Comparison of ENCODE assay signal across 15 mouse cellular contexts in genomic region chr1:155348491-155348890, GRCm38 (mm10).
"Had no signal": no experiment of that assay in that cellular context is flagged by ENCODE, and none has a peak within 500 bp of the region (broad histone marks: within the 10 kb centered on the region; RNA-seq: fewer than 3 reads in every experiment).

No protein-coding gene starts in this region.

- DNase-seq: kidney, adult 18-20 months; kidney, adult 9 months; kidney, postnatal 14 days; liver; lung, adult 18-20 months; lung, postnatal 14 days; lung, postnatal 4 days; thymus, adult 18-20 months; thymus, postnatal 36 days had no signal

- H3K4me2 ChIP-seq: limb, embryonic 13.5 days; liver, embryonic 12.5 days; liver, embryonic 15.5 days; midbrain, embryonic 13.5 days had no signal

- H3K4me1 ChIP-seq: limb, embryonic 10.5 days; limb, embryonic 13.5 days had no signal

- H3K27ac ChIP-seq: limb, embryonic 10.5 days; limb, embryonic 13.5 days; liver, embryonic 12.5 days; liver, embryonic 15.5 days; midbrain, embryonic 13.5 days had no signal

- H3K9ac ChIP-seq: limb, embryonic 13.5 days; liver, embryonic 12.5 days; liver, embryonic 15.5 days; midbrain, embryonic 13.5 days had no signal

- H3K27me3 ChIP-seq: limb, embryonic 13.5 days; liver, embryonic 12.5 days; liver, embryonic 15.5 days; midbrain, embryonic 13.5 days had no signal

- H3K36me3 ChIP-seq: limb, embryonic 10.5 days; limb, embryonic 13.5 days; liver, embryonic 15.5 days; midbrain, embryonic 13.5 days had no signal

- H3K9me3 ChIP-seq: limb, embryonic 10.5 days; limb, embryonic 13.5 days; liver, embryonic 12.5 days; liver, embryonic 15.5 days; midbrain, embryonic 13.5 days had no signal

- ATAC-seq: liver, embryonic 12.5 days; midbrain, embryonic 13.5 days; midbrain, embryonic 16.5 days had no signal

- H3K4me3 ChIP-seq: limb, embryonic 10.5 days; limb, embryonic 13.5 days; liver, embryonic 12.5 days; liver, embryonic 15.5 days; midbrain, embryonic 13.5 days had no signal
